Mouse (Mus musculus) heart, adult 2 months (tissue): ENCODE data around the gene Hoxb4. TPM values are rescaled to one million over a fixed set of nuclear protein-coding genes. Genes with fewer than 3 reads are reported as not detected.

Source experiments
- DNase-seq, 2 experiments: peaks; one replicate each; pipeline ENCODE4 v3.0.0; 2021
- H3K27ac ChIP-seq: fragments of 200-600 bp; 2 replicates; pipeline ENCODE4 v1.8.1; 2022
- H3K27me3 ChIP-seq: fragments of 200-500 bp; 2 replicates; pipeline ENCODE4 v1.6.1; 2012; ENCODE audit warnings: mild to moderate bottlenecking, low read length, inconsistent platforms, mixed read lengths; ENCODE audit not compliant: control insufficient read depth, insufficient read depth
- H3K36me3 ChIP-seq: fragments of 200-500 bp; 2 replicates; pipeline ENCODE4 v1.6.1; 2012; ENCODE audit warnings: low read length, inconsistent platforms; ENCODE audit not compliant: control insufficient read depth, insufficient read depth
- H3K4me1 ChIP-seq: fragments of 200-500 bp; 2 replicates; pipeline ENCODE4 v1.6.1; 2011; ENCODE audit warnings: low read length; ENCODE audit not compliant: control insufficient read depth, insufficient read depth
- H3K4me3 ChIP-seq: fragments of 200-600 bp; 2 replicates; pipeline ENCODE4 v1.8.1; 2022
- H3K79me2 ChIP-seq: fragments of 200-500 bp; replicated peaks from 2 replicates; pipeline ENCODE4 v1.6.1; 2012; ENCODE audit warnings: mild to moderate bottlenecking, inconsistent platforms, low read length, moderate library complexity, mixed read lengths; ENCODE audit not compliant: control insufficient read depth, insufficient read depth
- H3K9ac ChIP-seq: fragments of 200-500 bp; 2 replicates; pipeline ENCODE4 v1.6.1; 2012; ENCODE audit warnings: low read depth, mild to moderate bottlenecking, control low read depth, inconsistent platforms, low read length, mixed read lengths
- CTCF ChIP-seq: fragments of 200-600 bp; IDR thresholded peaks from 2 replicates; pipeline ENCODE4 v1.8.1; 2022; ENCODE audit warnings: antibody characterized with exemption, mild to moderate bottlenecking, moderate library complexity
- EP300 ChIP-seq: fragments of 200-500 bp; IDR thresholded peaks from 2 replicates; pipeline ENCODE4 v1.6.1; 2011; ENCODE audit warnings: low read depth, low read length, control low read depth; ENCODE audit not compliant: insufficient read depth
- POLR2A ChIP-seq: fragments of 200-500 bp; IDR thresholded peaks from 2 replicates; pipeline ENCODE4 v1.6.1; 2011; ENCODE audit warnings: mild to moderate bottlenecking, low read depth, low read length, control low read depth; ENCODE audit not compliant: insufficient read depth
- WGBS: fragments of 180-500 bp; shearing (Covaris S2); methylation state at CpG from one replicate; pipeline ENCODE4 v1.1.7; 2018; 5-methylcytosine and 5-hydroxymethylcytosine counted together
- intact Hi-C: fragments of 180-260 bp; cut with DNase I; formaldehyde crosslinking; loops from one replicate; pipeline ENCODE4 v1.15.1; 2025
- polyA plus RNA-seq: library from polyadenylated mRNA; depleted of rRNA; stranded (reverse); fragments of >200 nt; gene quantifications from 2 replicates; pipeline ENCODE4 v1.2.3, GENCODE M21; 2012
- total RNA-seq, 2 experiments: library from RNA; stranded (reverse); gene quantifications; 2 replicates each; pipeline ENCODE4 v1.2.3; 2021

The Hoxb4 gene
- total and polyA plus RNA-seq, 3 experiments, result 0.63 to 1.1 (median 0.75) TPM

- Histone ChIP-seq H3K36me3 (no peaks in the 10 kb centered on the region), H3K27me3 (peaks cover 24% of the 10 kb centered on the region), H3K9ac (no peak overlapping the region), H3K27ac (no peak overlapping the region), H3K4me1 (no peaks in the 10 kb centered on the region), H3K4me3 (no peak overlapping the region), H3K79me2 (no peaks in the 10 kb centered on the region)
- TF ChIP-seq EP300, result no peak
- TF ChIP-seq CTCF, result no peak
- TF ChIP-seq POLR2A, result no peak
- WGBS, result 80% methylated on average over 6 of the region's 6 CpGs
- DNase-seq, result no peak
- intact Hi-C loops, result no loop called here
These were observed 12.4 kb upstream of the Hoxb4 start for GRCm38 (mm10) chr11:96305505-96306182.

GRCm38 (mm10) chr11:96306183-96306907 lies 11.7 kb upstream of the Hoxb4 start:
- no peaks in the 10 kb centered on the region for H3K4me1 ChIP-seq
- no peak overlapping the region for H3K4me3 ChIP-seq
- 48% methylated on average over 7 of the region's 7 CpGs for WGBS
- H3K36me3 ChIP-seq, result no peaks in the 10 kb centered on the region
- no peaks in the 10 kb centered on the region for H3K79me2 ChIP-seq
- H3K27me3 ChIP-seq, result peaks cover 20% of the 10 kb centered on the region
- intact Hi-C loops, result no loop called here
- H3K9ac ChIP-seq, result no peak overlapping the region
- no peak overlapping the region for H3K27ac ChIP-seq
- DNase-seq, result no peak
- no peak for TF ChIP-seq POLR2A
- no peak for TF ChIP-seq CTCF
- TF ChIP-seq EP300, result no peak

- no peak overlapping the region for H3K27ac ChIP-seq
- no peak overlapping the region for H3K9ac ChIP-seq
- no peak overlapping the region for H3K4me3 ChIP-seq
- peaks cover 17% of the 10 kb centered on the region for H3K27me3 ChIP-seq
- intact Hi-C loops, result no loop called here
- 28% methylated on average over 13 of the region's 13 CpGs for WGBS
- TF ChIP-seq CTCF, result no peak
- no peak for TF ChIP-seq POLR2A
- TF ChIP-seq EP300, result no peak
- no peaks in the 10 kb centered on the region for H3K79me2 ChIP-seq
- no peaks in the 10 kb centered on the region for H3K4me1 ChIP-seq
- H3K36me3 ChIP-seq, result no peaks in the 10 kb centered on the region
- no peak for DNase-seq
These were observed 11.2 kb upstream of the Hoxb4 start for GRCm38 (mm10) chr11:96306908-96307269.

- Histone ChIP-seq H3K27ac (no peak overlapping the region), H3K4me1 (no peaks in the 10 kb centered on the region), H3K9ac (no peak overlapping the region), H3K4me3 (no peak overlapping the region), H3K27me3 (peaks cover 10% of the 10 kb centered on the region), H3K79me2 (no peaks in the 10 kb centered on the region), H3K36me3 (no peaks in the 10 kb centered on the region)
- WGBS, result 31% methylated on average over 4 of the region's 4 CpGs
- intact Hi-C loops, result no loop called here
- no peak for DNase-seq
- TF ChIP-seq EP300 (no peak), POLR2A (no peak), CTCF (no peak)
These were observed 9.3 kb upstream of the Hoxb4 start for GRCm38 (mm10) chr11:96308763-96309162.

GRCm38 (mm10) chr11:96309288-96309687 lies 8.8 kb upstream of the Hoxb4 start:
- TF ChIP-seq CTCF (no peak), EP300 (no peak), POLR2A (no peak)
- intact Hi-C loops, result no loop called here
- Histone ChIP-seq H3K27ac (no peak overlapping the region), H3K27me3 (peaks cover 9% of the 10 kb centered on the region), H3K36me3 (no peaks in the 10 kb centered on the region), H3K79me2 (no peaks in the 10 kb centered on the region), H3K9ac (no peak overlapping the region), H3K4me3 (no peak overlapping the region), H3K4me1 (no peaks in the 10 kb centered on the region)
- DNase-seq, result no peak
- WGBS, result 32% methylated on average over 4 of the region's 4 CpGs

- no peak for DNase-seq
- Histone ChIP-seq H3K4me3 (no peak overlapping the region), H3K36me3 (no peaks in the 10 kb centered on the region), H3K27ac (no peak overlapping the region), H3K4me1 (no peaks in the 10 kb centered on the region), H3K79me2 (no peaks in the 10 kb centered on the region), H3K9ac (no peak overlapping the region), H3K27me3 (peaks cover 3% of the 10 kb centered on the region)
- 25% methylated on average over 20 of the region's 20 CpGs for WGBS
- TF ChIP-seq EP300 (no peak), CTCF (no peak), POLR2A (no peak)
- intact Hi-C loops, result loop anchor here (2.0 kb wide), 1 partner anchor 96 kb away; no protein-coding TSS in a partner anchor
These were observed 7.7 kb upstream of the Hoxb4 start for GRCm38 (mm10) chr11:96310183-96310938.
